Mouse (Mus musculus) adrenal gland, adult 8-10 months (tissue): ENCODE results near the gene Rhox4g. TPM values are rescaled to one million over a fixed set of nuclear protein-coding genes. Genes with fewer than 3 reads are reported as not detected.
"Not testable (repeated sequence)": the region's sequence is repeated elsewhere in the genome, so short reads cannot be mapped to it uniquely, and the experiment has no call there.

Experiments used
- DNase-seq: peaks from one replicate; pipeline ENCODE4 v3.0.0; 2022
- total RNA-seq, 4 experiments: library from RNA; stranded (reverse); gene quantifications; 2 replicates each; pipeline ENCODE4 v1.2.4; 2022

Gene Rhox4g
- total RNA-seq: not detected

GRCm38 (mm10) chrX:37651227-37651626, at the start of gene Rhox4g:
Gene Rhox4g (minus strand): TSS chrX:37651327.
- DNase-seq: not testable (repeated sequence)

GRCm38 (mm10) chrX:37692261-37692660, 41.1 kb upstream of the Rhox4g start:
- DNase-seq: no peak

- no peak for DNase-seq
Measured at GRCm38 (mm10) chrX:37683031-37683715, 32.0 kb upstream of the Rhox4g start.

DNA sequence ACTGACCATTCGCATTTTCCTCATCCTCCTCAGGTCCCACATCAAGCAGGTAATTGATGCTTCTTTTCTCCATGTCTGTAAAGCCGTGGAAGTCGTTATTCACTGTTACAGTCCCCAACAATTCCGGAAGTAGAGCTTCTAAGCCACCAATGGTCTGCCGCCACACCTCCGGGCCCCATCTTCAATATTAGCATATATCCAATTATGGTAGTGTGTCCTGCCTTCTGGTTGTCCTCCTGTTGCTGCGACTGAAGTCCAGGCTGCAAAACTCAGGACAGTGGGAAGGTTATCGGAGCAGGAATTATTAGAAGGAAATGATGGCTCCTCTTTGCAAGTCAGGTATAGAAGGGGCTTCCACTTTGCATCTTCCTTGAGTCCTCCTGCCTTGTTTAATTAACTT, 22.1 kb upstream of the Rhox4g start, which contains the start of gene Rhox2h:
Rhox2h (minus strand) TSS at position 101 of the 400 bp plus-strand sequence.
- DNase-seq: not testable (repeated sequence)

GRCm38 (mm10) chrX:37668664-37669063, 17.5 kb upstream of the Rhox4g start, which contains the start of gene Rhox3h:
Gene Rhox3h (minus strand): TSS chrX:37668764.
- not testable (repeated sequence) for DNase-seq

DNA sequence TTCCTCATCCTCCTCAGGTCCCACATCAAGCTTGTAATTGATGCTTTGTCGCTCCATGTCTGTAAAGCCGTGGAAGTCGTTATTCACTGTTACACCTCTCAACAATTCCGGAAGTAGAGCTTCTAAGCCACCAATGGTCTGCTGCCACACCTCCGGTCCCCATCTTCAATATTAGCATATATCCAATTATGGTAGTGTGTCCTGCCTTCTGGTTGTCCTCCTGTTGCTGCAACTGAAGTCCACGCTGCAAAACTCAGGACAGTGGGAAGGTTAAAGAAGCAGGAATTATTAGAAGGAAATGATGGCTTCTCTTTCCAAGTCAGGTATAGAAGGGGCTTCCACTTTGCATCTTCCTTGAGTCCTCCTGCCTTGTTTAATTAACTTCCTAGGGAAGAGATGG, 7.8 kb downstream of the Rhox4g start, which contains the start of gene Rhox2g:
Rhox2g (minus strand) TSS at position 101 of the 400 bp plus-strand sequence.
- not testable (repeated sequence) for DNase-seq

GRCm38 (mm10) chrX:37628512-37628911, 22.6 kb downstream of the Rhox4g start, which contains the start of gene Rhox3g:
Gene Rhox3g (minus strand): TSS chrX:37628612.
- DNase-seq: not testable (repeated sequence)

DNA sequence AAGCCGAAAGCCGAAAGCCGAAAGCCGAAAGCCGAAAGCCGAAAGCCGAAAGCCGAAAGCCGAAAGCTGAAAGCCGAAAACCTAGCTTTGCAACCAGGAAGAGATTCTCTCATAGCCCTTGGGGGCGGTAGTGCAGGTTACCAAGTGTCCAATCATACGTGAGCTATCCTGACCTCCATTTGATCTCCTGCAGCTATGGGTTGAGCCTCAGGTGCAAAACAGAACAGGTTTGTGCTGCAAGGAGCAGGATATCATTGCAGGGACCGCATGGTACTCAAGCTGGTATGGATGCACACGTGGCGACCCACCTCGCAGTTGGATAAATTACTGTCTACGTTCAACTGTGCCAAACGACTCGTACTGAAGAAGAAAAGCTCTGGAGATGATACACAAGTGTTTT, 43.5 kb downstream of the Rhox4g start, which contains the start of gene Rhox4f:
Rhox4f (minus strand) TSS at position 101 of the 400 bp plus-strand sequence.
- DNase-seq: not testable (repeated sequence)

Other genes with a start within 250 kb of the Rhox4g start
- gene Rhox2b, start 239.3 kb downstream of the Rhox4g start, total RNA-seq: not detected
- not detected for gene Rhox4b, start 218.8 kb downstream of the Rhox4g start, total RNA-seq
- gene Rhox2c, start 197.6 kb downstream of the Rhox4g start, total RNA-seq: not detected
- not detected for gene Rhox3c, start 192.7 kb downstream of the Rhox4g start, total RNA-seq
- gene Rhox4c, start 171.0 kb downstream of the Rhox4g start, total RNA-seq: not detected
- gene Rhox2d, start 157.9 kb downstream of the Rhox4g start, total RNA-seq: not detected
- gene Rhox4d, start 137.0 kb downstream of the Rhox4g start, total RNA-seq: not detected
- gene Rhox2e, start 120.9 kb downstream of the Rhox4g start, total RNA-seq: not detected
- not detected for gene Rhox3e, start 109.3 kb downstream of the Rhox4g start, total RNA-seq
- not detected for gene Rhox4e, start 93.9 kb downstream of the Rhox4g start, total RNA-seq
- gene Rhox2f, start 79.9 kb downstream of the Rhox4g start, total RNA-seq: not detected
- not detected for gene Rhox3f, start 70.3 kb downstream of the Rhox4g start, total RNA-seq
- not detected for gene Rhox4f, start 43.6 kb downstream of the Rhox4g start, total RNA-seq
- not detected for gene Rhox3g, start 22.7 kb downstream of the Rhox4g start, total RNA-seq
- not detected for gene Rhox2g, start 7.9 kb downstream of the Rhox4g start, total RNA-seq
- not detected for gene Rhox3h, start 17.4 kb upstream of the Rhox4g start, total RNA-seq
- gene Rhox2h, start 21.9 kb upstream of the Rhox4g start, total RNA-seq: not detected
- not detected for gene Rhox5, start 153.5 kb upstream of the Rhox4g start, total RNA-seq
- gene Rhox6, start 175.6 kb upstream of the Rhox4g start, total RNA-seq: not detected
- gene Rhox7a, start 180.4 kb upstream of the Rhox4g start, total RNA-seq: not detected
- gene Rhox8, start 227.6 kb upstream of the Rhox4g start, total RNA-seq: not detected
- gene Rhox7b, start 245.9 kb upstream of the Rhox4g start, total RNA-seq: not detected